Mouse (Mus musculus) E14TG2a.4 (cell line): ENCODE measurements around the gene Mrpl39.

Experiments
- CTCF ChIP-seq: conservative IDR thresholded peaks from 2 replicates; pipeline ENCODE4 v1.5.1; 2014; ENCODE audit warnings: low read length
- NANOG ChIP-seq: IDR thresholded peaks from 2 replicates; pipeline ENCODE4 v1.6.1; 2014; ENCODE audit warnings: borderline replicate concordance, low read length, mixed read lengths

DNA sequence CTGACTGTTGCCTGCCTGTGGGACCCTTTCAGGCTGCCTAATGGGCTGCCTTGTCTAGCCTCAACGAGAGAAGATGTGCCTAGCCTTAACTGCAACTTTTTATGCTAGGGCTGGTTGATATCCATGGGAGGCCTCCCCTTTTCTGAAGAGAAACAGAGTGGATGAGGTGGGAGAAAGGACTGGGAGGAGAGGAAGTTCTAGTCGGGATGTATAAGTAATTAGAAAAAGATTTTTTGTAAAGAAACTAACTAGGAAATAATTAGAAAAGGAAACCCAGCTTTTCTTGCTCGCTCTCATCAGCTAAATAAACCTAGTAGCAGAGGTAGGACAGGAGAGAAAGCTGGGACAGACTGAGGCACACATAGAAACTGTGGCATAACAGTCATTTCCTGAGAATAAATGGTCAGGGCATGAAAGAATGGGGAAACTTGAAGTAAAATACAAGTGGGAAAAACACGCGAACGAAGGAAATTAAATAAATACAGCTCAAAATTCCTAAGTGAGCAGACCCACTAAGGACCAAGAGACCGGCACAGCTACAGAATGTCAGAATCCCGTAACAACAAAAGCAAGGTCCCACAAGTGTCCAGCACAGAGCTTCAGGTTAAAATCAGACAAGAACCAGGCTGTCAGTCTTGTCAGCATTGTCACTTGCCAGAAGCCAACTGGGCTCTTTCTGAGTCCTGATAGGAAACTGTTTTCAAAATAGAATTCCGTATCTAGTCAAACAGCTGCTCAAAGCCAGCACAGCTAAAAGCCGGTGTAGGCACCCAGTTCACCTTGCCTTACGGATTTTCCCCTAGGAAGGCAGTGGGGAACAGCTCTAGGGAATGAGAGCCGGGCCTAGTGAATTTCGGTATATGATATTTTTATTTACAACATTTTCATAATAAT, 18.6 kb downstream of the Mrpl39 start:
- no peak for TF ChIP-seq CTCF
- no peak for TF ChIP-seq NANOG
